Mouse (Mus musculus) intestine, embryonic 15.5 days (tissue): ENCODE data around the gene Marcks. TPM values are rescaled to one million over a fixed set of nuclear protein-coding genes. Genes with fewer than 3 reads are reported as not detected.

Source experiments
- ATAC-seq: fragments of 200-750 bp; cut with Nextera tagmentation; 2 replicates; pipeline ENCODE4 v1.8.0; 2017; ENCODE audit warnings: moderate TSS enrichment, moderate library complexity
- H3K27ac ChIP-seq: fragments of 300-500 bp; sonication (generic); 2 replicates; pipeline ENCODE4 v1.5.1; 2015; ENCODE audit warnings: mild to moderate bottlenecking, inconsistent platforms
- H3K27me3 ChIP-seq: fragments of 300-500 bp; sonication (generic); replicated peaks from 2 replicates; pipeline ENCODE4 v1.6.1; 2015; ENCODE audit warnings: inconsistent platforms
- H3K36me3 ChIP-seq: fragments of 300-500 bp; sonication (generic); 2 replicates; pipeline ENCODE4 v1.6.1; 2015; ENCODE audit warnings: inconsistent platforms
- H3K4me1 ChIP-seq: fragments of 300-500 bp; sonication (generic); replicated peaks from 2 replicates; pipeline ENCODE4 v1.6.1; 2015; ENCODE audit warnings: inconsistent platforms
- H3K4me2 ChIP-seq: fragments of 300-500 bp; sonication (generic); replicated peaks from 2 replicates; pipeline ENCODE4 v1.6.1; 2015; ENCODE audit warnings: mild to moderate bottlenecking, inconsistent platforms
- H3K4me3 ChIP-seq: fragments of 300-500 bp; sonication (generic); replicated peaks from 2 replicates; pipeline ENCODE4 v1.5.1; 2015; ENCODE audit warnings: inconsistent platforms
- H3K9ac ChIP-seq: fragments of 300-500 bp; sonication (generic); 2 replicates; pipeline ENCODE4 v1.6.1; 2015; ENCODE audit warnings: inconsistent platforms
- H3K9me3 ChIP-seq: fragments of 300-500 bp; sonication (generic); 2 replicates; pipeline ENCODE4 v1.6.1; 2016; ENCODE audit warnings: inconsistent platforms
- WGBS: fragments of 180-500 bp; shearing (Covaris S2); methylation state at CpG from one replicate; pipeline ENCODE4 v1.1.7; 2015; 5-methylcytosine and 5-hydroxymethylcytosine counted together
- polyA plus RNA-seq: library from polyadenylated mRNA; unstranded; fragments of >200 nt; fragmentation: Nextera tagmentation; extraction: Ambion mirVana; gene quantifications from 2 replicates; pipeline ENCODE4 v1.2.1, GENCODE M21; 2015

Gene Marcks
- 75.1 and 91.5 TPM in 2 replicates for polyA plus RNA-seq

DNA sequence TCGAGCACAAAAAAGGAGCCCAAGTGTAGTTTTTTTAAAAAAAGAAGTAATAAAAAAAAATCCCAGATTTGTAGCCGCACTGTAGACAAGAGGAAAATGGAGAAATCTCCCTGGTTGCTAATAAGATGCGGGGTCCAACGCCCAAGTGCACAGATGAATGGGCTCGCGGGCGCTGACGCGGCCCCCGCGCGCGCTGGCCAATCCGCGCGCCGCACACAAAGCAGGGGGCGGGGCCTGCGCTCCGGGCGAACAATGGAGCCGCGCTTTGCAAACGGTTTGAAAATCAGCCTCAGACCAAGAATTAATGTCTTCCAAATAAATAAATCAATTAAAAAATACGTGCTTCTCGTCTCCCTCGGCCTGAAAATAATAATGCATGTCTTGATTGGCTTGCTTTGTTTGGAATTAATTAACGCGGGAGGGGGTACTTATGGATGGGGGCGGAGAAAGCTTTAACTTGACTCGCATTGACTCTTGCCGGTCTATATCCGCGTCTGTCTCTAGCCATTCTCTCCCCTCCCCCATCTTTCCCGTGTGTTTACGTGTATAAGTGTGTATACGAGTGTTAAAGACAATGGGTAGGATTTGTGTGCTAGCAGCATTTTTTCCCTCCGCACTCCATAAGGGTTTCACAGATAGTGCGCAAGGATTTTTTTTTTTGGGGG, at the start of gene Marcks:
TSS of gene Marcks (minus strand) at position 143 of the 665 bp plus-strand sequence.
- Histone ChIP-seq H3K4me3 (peak within 1 kb of the TSS; percentile 65), H3K9me3 (no peaks in the 10 kb centered on the region), H3K27ac (peak within 1 kb of the TSS; percentile 95), H3K4me1 (no peaks in the 10 kb centered on the region; the same call in 1 of the 2 replicates), H3K36me3 (no peaks in the 10 kb centered on the region), H3K27me3 (no peaks in the 10 kb centered on the region), H3K9ac (peak within 1 kb of the TSS; percentile 85), H3K4me2 (peak within 1 kb of the TSS; percentile 85)
- ATAC-seq = peak; percentile 71
- WGBS = under 1% methylated on average over 39 of the region's 39 CpGs

DNA sequence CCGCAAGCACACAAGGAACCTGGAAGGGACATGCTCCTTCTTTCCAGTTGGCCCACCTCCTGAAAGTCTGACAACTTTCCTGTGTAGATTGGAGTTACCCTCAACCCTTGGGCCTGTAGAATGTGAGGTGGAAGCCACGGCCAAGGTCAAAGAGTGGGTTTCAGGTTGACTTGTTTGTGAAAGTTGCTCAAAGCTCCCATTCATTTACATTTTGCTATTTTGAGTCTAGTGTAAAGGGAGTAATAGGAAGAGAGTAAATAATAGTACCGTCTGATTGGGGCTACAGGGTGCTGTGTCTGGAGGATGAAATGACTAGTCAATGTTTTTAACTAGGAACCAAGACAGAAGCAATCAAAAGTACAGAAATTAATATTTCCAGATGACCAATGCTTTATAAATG, 38.4 kb upstream of the Marcks start:
- ATAC-seq = no peak
- Histone ChIP-seq H3K36me3 (no peaks in the 10 kb centered on the region), H3K4me1 (no peaks in the 10 kb centered on the region), H3K27ac (no peak overlapping the region), H3K27me3 (no peaks in the 10 kb centered on the region), H3K4me3 (no peak overlapping the region), H3K9ac (no peak overlapping the region), H3K9me3 (no peaks in the 10 kb centered on the region), H3K4me2 (no peak overlapping the region)
- WGBS = 95% methylated on average over 3 of the region's 3 CpGs

DNA sequence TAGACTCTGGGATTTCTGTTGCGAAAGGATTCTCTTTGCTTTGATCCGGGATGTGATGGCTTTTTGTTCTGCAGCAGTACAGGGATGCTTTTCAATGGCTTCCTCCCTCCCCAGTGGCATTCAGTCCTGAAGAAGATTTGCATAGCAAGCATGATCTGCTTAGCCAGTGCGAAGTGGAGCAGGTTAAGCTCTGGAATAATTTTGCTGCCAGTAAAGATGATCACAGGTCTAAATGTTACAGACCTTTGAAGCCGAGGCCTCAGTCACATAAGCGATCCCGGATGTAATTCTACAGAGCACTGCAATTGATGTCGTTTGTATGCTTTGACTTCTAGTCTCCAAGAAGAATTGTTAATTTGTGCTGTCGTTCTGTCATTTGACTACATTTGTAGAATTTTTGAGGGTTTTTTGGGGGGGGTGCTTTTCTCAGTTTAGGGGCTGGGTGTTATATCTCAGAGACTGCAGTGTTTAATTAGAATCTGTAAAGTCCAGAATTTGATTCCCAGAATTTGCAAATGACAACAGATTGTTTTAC, 33.8 kb upstream of the Marcks start:
- Histone ChIP-seq H3K4me3 (no peak overlapping the region), H3K27me3 (no peaks in the 10 kb centered on the region), H3K4me1 (0 out of 2 replicates have a peak, but pooled peaks cover 3% of the 10 kb centered on the region), H3K9me3 (no peaks in the 10 kb centered on the region), H3K36me3 (no peaks in the 10 kb centered on the region), H3K27ac (no peak overlapping the region), H3K4me2 (no peak overlapping the region), H3K9ac (no peak overlapping the region)
- WGBS = 78% methylated on average over 8 of the region's 8 CpGs
- ATAC-seq = no peak

DNA sequence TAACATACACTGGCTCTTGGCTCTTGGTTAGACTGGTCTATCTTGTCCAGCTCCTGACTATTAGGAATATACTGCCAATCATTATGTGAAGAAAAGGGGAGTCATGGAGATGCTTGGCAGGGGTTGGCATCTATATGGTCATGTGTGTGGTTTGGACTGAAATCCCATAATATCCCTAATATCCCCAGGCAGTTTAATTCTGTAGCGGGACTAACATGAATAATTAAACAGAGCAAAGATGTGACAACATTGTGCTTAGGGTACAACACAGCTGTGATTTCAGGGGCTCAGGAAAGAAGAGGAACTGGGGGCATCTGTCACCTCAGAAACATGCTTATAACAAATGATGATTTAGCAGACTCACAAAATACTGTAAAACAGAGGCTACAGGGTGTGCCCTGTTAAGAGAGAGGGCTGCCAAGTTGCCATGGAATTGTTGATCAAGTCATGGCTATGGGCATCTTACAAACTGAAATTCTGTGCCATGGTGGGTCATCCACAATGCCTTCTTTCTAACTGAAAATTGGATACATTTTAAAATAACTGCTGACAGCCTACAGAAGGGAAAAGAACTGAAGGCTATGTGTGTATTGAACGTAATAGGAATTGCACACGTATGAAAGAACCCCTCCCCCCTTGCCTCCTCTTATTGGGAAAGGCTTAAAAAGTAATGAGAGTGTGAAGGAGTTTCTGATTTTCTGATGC, 33.1 kb upstream of the Marcks start:
- H3K9ac ChIP-seq = no peak overlapping the region
- no peak overlapping the region for H3K4me2 ChIP-seq
- 87% methylated on average over 3 of the region's 3 CpGs for WGBS
- 0 out of 2 replicates have a peak, but pooled peaks cover 3% of the 10 kb centered on the region for H3K4me1 ChIP-seq
- H3K4me3 ChIP-seq = no peak overlapping the region
- no peak for ATAC-seq
- no peak overlapping the region for H3K27ac ChIP-seq
- no peaks in the 10 kb centered on the region for H3K9me3 ChIP-seq
- no peaks in the 10 kb centered on the region for H3K36me3 ChIP-seq
- H3K27me3 ChIP-seq = no peaks in the 10 kb centered on the region

DNA sequence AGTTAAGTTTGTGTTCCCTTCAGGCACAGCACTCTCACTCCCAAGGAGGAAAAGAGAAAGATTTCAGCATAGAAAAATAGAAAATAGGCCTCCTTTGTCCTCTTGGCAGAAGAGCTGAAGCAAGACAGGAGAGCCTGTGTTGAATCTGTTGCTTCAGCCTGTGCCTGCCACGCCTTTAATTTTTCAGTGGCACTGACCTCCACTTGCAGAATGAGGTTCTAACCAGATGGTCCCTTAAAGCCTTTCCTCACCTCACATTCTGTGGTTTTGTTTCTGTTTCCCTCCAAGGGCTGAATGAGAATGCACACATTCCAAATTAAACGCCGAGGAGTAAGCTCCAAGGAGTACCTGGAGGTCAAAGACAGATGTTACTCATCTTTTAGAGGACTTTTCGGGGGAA, 32.2 kb upstream of the Marcks start:
- Histone ChIP-seq H3K9me3 (no peaks in the 10 kb centered on the region), H3K27me3 (no peaks in the 10 kb centered on the region), H3K4me1 (0 out of 2 replicates have a peak, but pooled peaks cover 3% of the 10 kb centered on the region), H3K36me3 (no peaks in the 10 kb centered on the region), H3K9ac (no peak overlapping the region), H3K27ac (no peak overlapping the region), H3K4me3 (no peak overlapping the region), H3K4me2 (no peak overlapping the region)
- ATAC-seq = no peak
- 56% methylated on average over 4 of the region's 4 CpGs for WGBS

DNA sequence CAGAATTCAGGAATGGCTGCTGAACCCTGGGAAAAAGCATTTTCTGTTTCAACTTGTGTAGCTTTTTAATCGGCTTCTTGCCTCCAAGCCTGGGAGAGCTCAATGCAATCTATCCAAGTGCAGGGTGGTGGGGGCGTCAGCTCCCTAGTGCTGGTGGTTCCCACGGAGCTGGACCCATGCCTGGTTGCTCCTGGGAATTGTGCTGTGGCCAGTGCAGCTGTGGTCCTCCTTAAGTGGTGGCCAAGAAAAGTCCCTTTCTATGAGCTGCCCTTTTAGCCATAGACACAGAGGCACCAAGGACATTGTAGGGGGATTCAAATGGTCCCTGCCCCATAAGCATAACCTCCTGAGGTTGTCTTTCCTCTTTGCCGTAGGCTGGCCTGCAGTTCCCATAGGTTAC, 31.7 kb upstream of the Marcks start:
- Histone ChIP-seq H3K4me1 (0 out of 2 replicates have a peak, but pooled peaks cover 3% of the 10 kb centered on the region), H3K4me3 (no peak overlapping the region), H3K9ac (no peak overlapping the region), H3K9me3 (no peaks in the 10 kb centered on the region), H3K36me3 (no peaks in the 10 kb centered on the region), H3K4me2 (no peak overlapping the region), H3K27me3 (no peaks in the 10 kb centered on the region), H3K27ac (no peak overlapping the region)
- ATAC-seq = no peak
- 63% methylated on average over 4 of the region's 4 CpGs for WGBS

DNA sequence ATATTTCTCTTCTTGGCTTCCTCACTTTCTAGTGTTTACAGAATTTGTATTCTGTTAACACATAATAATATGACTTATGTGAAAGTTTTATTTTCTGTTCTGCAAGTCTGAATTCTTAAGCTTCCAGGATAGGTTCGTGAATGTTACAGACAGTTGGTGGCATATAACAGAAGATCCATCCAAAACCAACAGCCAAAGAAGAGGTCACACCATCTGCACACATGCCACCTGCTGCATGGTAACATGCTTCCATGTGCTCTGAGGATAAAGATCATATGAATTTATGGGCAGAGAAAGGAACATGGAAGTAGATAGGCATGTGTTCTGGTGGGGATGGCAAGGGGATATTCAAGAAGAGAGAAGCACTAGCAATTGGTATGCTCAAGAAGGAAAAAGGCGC, 28.8 kb upstream of the Marcks start:
- 0 out of 2 replicates have a peak, but pooled peaks cover 3% of the 10 kb centered on the region for H3K4me1 ChIP-seq
- no peaks in the 10 kb centered on the region for H3K27me3 ChIP-seq
- no peak overlapping the region for H3K4me2 ChIP-seq
- no peak for ATAC-seq
- no peak overlapping the region for H3K27ac ChIP-seq
- WGBS = 81% methylated on average over 2 of the region's 2 CpGs
- no peak overlapping the region for H3K9ac ChIP-seq
- no peaks in the 10 kb centered on the region for H3K36me3 ChIP-seq
- H3K9me3 ChIP-seq = no peaks in the 10 kb centered on the region
- no peak overlapping the region for H3K4me3 ChIP-seq

DNA sequence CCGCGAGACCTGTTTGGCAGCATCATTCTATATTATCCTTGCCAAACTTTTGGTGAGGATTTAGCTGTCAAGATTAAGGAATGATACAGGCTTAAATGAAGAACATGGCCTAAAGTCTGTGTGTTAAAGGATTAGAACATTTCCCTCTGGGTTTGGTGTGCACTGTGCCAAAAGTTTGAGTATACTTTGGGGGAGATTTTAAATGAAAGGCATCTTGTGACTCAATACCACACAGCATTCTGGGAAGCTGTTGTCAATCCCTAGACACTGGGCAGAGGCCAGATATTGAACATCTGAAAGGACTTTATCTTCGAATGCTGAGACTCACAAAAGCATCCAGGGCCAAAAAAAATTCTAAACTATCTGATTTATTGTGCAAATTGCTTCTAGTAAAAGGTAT, 21.0 kb upstream of the Marcks start:
- H3K9ac ChIP-seq = no peak overlapping the region
- WGBS = 72% methylated on average over 3 of the region's 3 CpGs
- no peaks in the 10 kb centered on the region for H3K36me3 ChIP-seq
- H3K27ac ChIP-seq = no peak overlapping the region
- H3K4me3 ChIP-seq = no peak overlapping the region
- no peaks in the 10 kb centered on the region for H3K9me3 ChIP-seq
- no peaks in the 10 kb centered on the region for H3K27me3 ChIP-seq
- no peak for ATAC-seq
- peaks cover 3% of the 10 kb centered on the region; the same call in 1 of the 2 replicates for H3K4me1 ChIP-seq
- no peak overlapping the region for H3K4me2 ChIP-seq

DNA sequence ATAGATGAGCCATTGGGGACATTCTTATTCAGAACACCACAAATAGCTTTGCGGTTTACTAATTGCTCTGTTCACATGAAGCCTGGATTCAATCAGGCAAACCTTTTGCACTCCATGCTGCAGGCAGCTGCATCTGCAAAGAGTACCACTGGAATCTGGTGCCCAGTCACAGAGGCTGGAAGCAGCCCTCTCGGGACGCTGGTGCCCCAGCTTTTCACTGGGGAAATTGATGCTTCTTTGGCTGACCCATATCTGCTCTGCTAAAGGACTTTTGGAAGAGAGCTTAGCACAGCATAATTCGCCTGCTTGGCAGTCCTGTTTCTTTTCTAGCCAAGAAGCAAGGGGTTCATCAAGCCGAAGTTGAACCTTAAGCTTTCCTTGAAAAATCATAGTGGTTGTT, 18.4 kb upstream of the Marcks start:
- no peak overlapping the region for H3K4me2 ChIP-seq
- peaks cover 3% of the 10 kb centered on the region; the same call in 1 of the 2 replicates for H3K4me1 ChIP-seq
- no peak overlapping the region for H3K27ac ChIP-seq
- H3K9me3 ChIP-seq = no peaks in the 10 kb centered on the region
- WGBS = 84% methylated on average over 5 of the region's 5 CpGs
- no peak overlapping the region for H3K4me3 ChIP-seq
- no peaks in the 10 kb centered on the region for H3K27me3 ChIP-seq
- no peak for ATAC-seq
- H3K36me3 ChIP-seq = no peaks in the 10 kb centered on the region
- H3K9ac ChIP-seq = no peak overlapping the region

DNA sequence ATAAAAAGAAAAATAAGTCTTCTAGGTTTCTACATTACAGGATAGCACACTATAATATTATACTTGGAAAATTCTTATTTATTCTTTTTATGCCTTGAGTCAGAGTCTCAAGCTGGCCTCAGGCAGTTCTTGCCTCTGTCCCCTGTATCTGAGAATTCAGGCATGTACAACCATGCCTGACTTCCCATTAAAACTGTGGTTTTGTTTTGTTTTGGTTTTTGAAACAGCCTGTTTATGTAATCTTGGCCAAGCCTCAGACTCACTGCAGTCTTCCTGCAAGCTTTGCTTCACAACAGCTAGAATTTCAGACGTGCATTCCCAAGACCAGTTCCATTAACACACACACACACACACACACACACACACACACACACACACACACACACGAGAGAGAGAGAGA, 16.4 kb upstream of the Marcks start:
- Histone ChIP-seq H3K27me3 (no peaks in the 10 kb centered on the region), H3K27ac (no peak overlapping the region), H3K36me3 (no peaks in the 10 kb centered on the region), H3K4me3 (no peak overlapping the region), H3K9ac (no peak overlapping the region), H3K4me1 (no peaks in the 10 kb centered on the region), H3K4me2 (no peak overlapping the region), H3K9me3 (no peaks in the 10 kb centered on the region)
- no peak for ATAC-seq
- WGBS = 20% methylated on average over 1 of the region's 2 CpGs

DNA sequence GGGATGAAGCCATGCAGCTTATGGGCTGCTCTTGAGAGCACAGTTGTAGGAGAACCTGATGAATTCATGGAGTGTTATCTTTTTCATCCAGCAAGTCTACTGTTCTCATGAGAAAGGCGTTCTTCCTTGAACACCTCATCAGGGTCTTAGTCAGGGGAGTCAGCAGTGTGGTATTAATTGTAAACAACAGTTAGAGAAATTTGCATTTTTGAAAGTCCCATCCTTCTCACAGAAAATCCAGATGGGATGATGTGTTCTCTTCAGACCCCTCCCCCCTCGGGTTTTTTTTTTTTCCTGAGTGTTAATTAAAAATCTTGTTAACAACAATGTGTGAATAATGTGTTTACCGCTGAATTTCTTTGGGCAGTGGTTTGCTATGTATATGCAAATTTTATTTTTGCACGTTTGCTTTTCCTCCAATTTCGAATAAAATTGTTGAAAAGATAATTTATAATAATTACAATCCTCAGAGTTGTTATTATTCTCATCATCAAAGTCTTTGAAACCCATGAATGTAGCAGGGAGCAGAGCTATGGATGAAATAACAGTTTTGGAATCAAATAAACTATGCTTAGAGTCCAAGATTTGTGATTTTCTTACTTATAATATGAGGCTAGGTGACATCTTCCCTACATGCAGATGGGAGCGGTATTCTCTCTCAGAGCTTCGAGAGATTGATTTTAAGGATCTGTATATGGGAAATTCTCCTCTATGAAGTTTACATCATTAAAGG, 13.0 kb upstream of the Marcks start:
- no peak overlapping the region for H3K9ac ChIP-seq
- no peaks in the 10 kb centered on the region for H3K36me3 ChIP-seq
- H3K27me3 ChIP-seq = no peaks in the 10 kb centered on the region
- no peaks in the 10 kb centered on the region for H3K4me1 ChIP-seq
- WGBS = 87% methylated on average over 7 of the region's 7 CpGs
- no peak for ATAC-seq
- H3K9me3 ChIP-seq = no peaks in the 10 kb centered on the region
- H3K27ac ChIP-seq = no peak overlapping the region
- H3K4me2 ChIP-seq = no peak overlapping the region
- H3K4me3 ChIP-seq = no peak overlapping the region

DNA sequence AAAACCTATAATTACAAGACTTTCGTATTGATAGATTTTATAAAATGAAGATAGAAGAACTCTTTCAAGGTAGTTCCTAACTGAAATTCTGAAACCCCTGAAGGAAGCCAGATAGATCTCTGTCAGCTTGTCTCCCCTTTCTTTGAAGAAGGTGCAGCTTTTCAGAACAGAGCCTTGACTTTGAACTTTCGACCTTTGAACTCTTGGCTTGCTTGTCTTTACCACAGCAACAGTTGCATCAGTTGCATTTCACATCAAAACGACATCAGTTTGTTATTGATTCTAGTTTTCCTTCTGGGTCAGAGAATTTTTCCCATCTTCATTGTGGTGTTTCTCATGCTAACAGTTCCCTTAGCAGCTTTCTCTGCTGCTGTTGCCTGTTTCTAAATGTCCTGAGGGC, 9.3 kb upstream of the Marcks start:
- H3K9ac ChIP-seq = no peak overlapping the region
- no peaks in the 10 kb centered on the region for H3K9me3 ChIP-seq
- H3K4me1 ChIP-seq = no peaks in the 10 kb centered on the region
- H3K27me3 ChIP-seq = no peaks in the 10 kb centered on the region
- no peak overlapping the region for H3K27ac ChIP-seq
- no peak overlapping the region for H3K4me2 ChIP-seq
- no peak for ATAC-seq
- no peaks in the 10 kb centered on the region for H3K36me3 ChIP-seq
- WGBS = 63% methylated on average over 3 of the region's 3 CpGs
- H3K4me3 ChIP-seq = no peak overlapping the region
